Mouse (Mus musculus): ENCODE measurements around the gene Arid5b. TPM values are rescaled to one million over a fixed set of nuclear protein-coding genes. Genes with fewer than 3 reads are reported as not detected.

The Arid5b gene
- total RNA-seq, 2 experiments from 2014 or later: 32.3 to 35.0 TPM

GRCm38 (mm10) chr10:68238707-68239425 is 39.7 kb downstream of the Arid5b start:
- DNase-seq (ENCODE audit: low spot score in 2 of 2): no peak

GRCm38 (mm10) chr10:68238182-68238581 is 40.4 kb downstream of the Arid5b start:
- DNase-seq (ENCODE audit: low spot score in 2 of 2): no peak

GRCm38 (mm10) chr10:68236956-68237455 is 41.5 kb downstream of the Arid5b start:
- no peak for DNase-seq (ENCODE audit: low spot score in 2 of 2)

GRCm38 (mm10) chr10:68231385-68232182 is 47.0 kb downstream of the Arid5b start:
- no peak for DNase-seq (ENCODE audit: low spot score in 2 of 2)

- DNase-seq (ENCODE audit: low spot score in 2 of 2): no peak
These were observed 47.7 kb downstream of the Arid5b start for GRCm38 (mm10) chr10:68230653-68231384.

- DNase-seq (ENCODE audit: low spot score in 2 of 2): no peak
These were observed 48.6 kb downstream of the Arid5b start for GRCm38 (mm10) chr10:68229640-68230565.

GRCm38 (mm10) chr10:68222676-68223075 is 55.9 kb downstream of the Arid5b start:
- no peak for DNase-seq (ENCODE audit: low spot score in 2 of 2)

- DNase-seq (ENCODE audit: low spot score in 2 of 2): no peak
These were observed 56.5 kb downstream of the Arid5b start for GRCm38 (mm10) chr10:68222012-68222411.

GRCm38 (mm10) chr10:68219327-68219726 is 59.2 kb downstream of the Arid5b start:
- no peak for DNase-seq (ENCODE audit: low spot score in 2 of 2)

- no peak for DNase-seq (ENCODE audit: low spot score in 2 of 2)
These were observed 59.9 kb downstream of the Arid5b start for GRCm38 (mm10) chr10:68218678-68219077.

- DNase-seq (ENCODE audit: low spot score in 2 of 2): no peak
These were observed 63.6 kb downstream of the Arid5b start for GRCm38 (mm10) chr10:68214809-68215468.

- no peak for DNase-seq (ENCODE audit: low spot score in 2 of 2)
These were observed 66.3 kb downstream of the Arid5b start for GRCm38 (mm10) chr10:68212061-68212915.

GRCm38 (mm10) chr10:68211514-68211913 is 67.0 kb downstream of the Arid5b start:
- DNase-seq (ENCODE audit: low spot score in 2 of 2): no peak

- DNase-seq (ENCODE audit: low spot score in 2 of 2): no peak
These were observed 68.4 kb downstream of the Arid5b start for GRCm38 (mm10) chr10:68210025-68210642.

GRCm38 (mm10) chr10:68208670-68209065 is 69.9 kb downstream of the Arid5b start:
- DNase-seq (ENCODE audit: low spot score in 2 of 2): no peak

GRCm38 (mm10) chr10:68207803-68208669 is 70.5 kb downstream of the Arid5b start:
- DNase-seq (ENCODE audit: low spot score in 2 of 2): no peak

GRCm38 (mm10) chr10:68204391-68204790 is 74.1 kb downstream of the Arid5b start:
- DNase-seq (ENCODE audit: low spot score in 2 of 2): no peak

- DNase-seq (ENCODE audit: low spot score in 2 of 2): no peak
These were observed 74.7 kb downstream of the Arid5b start for GRCm38 (mm10) chr10:68203860-68204259.

All from left cerebral cortex, adult 18-20 months (tissue).